Mouse (Mus musculus): ENCODE data around the gene Twf2.

- TF ChIP-seq CTCF (IDR thresholded peaks at IDR 0.05; ENCODE audit: low read depth) (no peak), EP300 (IDR thresholded peaks at IDR 0.05; ENCODE audit: low read depth) (no peak)
Measured at GRCm38 (mm10) chr9:106203990-106204851, 1.3 kb downstream of the Twf2 start.
